Mouse (Mus musculus) c-Kit-negative CD71-positive TER-119-positive erythroid progenitor cells, embryonic 14.5 days (primary cell): Measurements from ENCODE around the gene Disp2.

ENCODE experiments used
- DNase-seq: peaks from one replicate; pipeline ENCODE4 v3.0.0-alpha.2; 2013; ENCODE audit warnings: low read depth, low spot score

Gene Disp2

GRCm38 (mm10) chr2:118786525-118786924, 7.0 kb downstream of the Disp2 start:
- DNase-seq, result no peak

- DNase-seq, result no peak
Observed at GRCm38 (mm10) chr2:118789501-118789900, 10.0 kb downstream of the Disp2 start.

- DNase-seq, result no peak
Observed at GRCm38 (mm10) chr2:118790221-118790550, 10.7 kb downstream of the Disp2 start.

- DNase-seq, result no peak
Observed at GRCm38 (mm10) chr2:118790551-118791525, 11.3 kb downstream of the Disp2 start.

- no peak for DNase-seq
Observed at GRCm38 (mm10) chr2:118791591-118792258, 12.2 kb downstream of the Disp2 start.

- DNase-seq, result no peak
Observed at GRCm38 (mm10) chr2:118792259-118792613, 12.7 kb downstream of the Disp2 start.

GRCm38 (mm10) chr2:118793636-118794035, 14.1 kb downstream of the Disp2 start:
- DNase-seq, result no peak

GRCm38 (mm10) chr2:118802542-118803118, 23.1 kb downstream of the Disp2 start:
- peak; percentile 47 for DNase-seq

- DNase-seq, result no peak
Observed at GRCm38 (mm10) chr2:118804474-118804873, 25.0 kb downstream of the Disp2 start.

GRCm38 (mm10) chr2:118805137-118805536, 25.6 kb downstream of the Disp2 start:
- DNase-seq, result no peak

- no peak for DNase-seq
Observed at GRCm38 (mm10) chr2:118805756-118806155, 26.2 kb downstream of the Disp2 start.

GRCm38 (mm10) chr2:118806860-118807259, 27.3 kb downstream of the Disp2 start:
- no peak for DNase-seq

GRCm38 (mm10) chr2:118810861-118811260, 31.3 kb downstream of the Disp2 start:
- DNase-seq, result no peak

GRCm38 (mm10) chr2:118812724-118813123, 33.2 kb downstream of the Disp2 start:
- DNase-seq, result no peak

- peak; percentile 80 for DNase-seq
Observed at GRCm38 (mm10) chr2:118813981-118814836, 34.7 kb downstream of the Disp2 start, which contains the start of gene Knstrn. Gene Knstrn, plus strand, starts transcription at chr2:118814003.

GRCm38 (mm10) chr2:118822800-118823199, 43.3 kb downstream of the Disp2 start:
- DNase-seq, result no peak

- no peak for DNase-seq
Observed at GRCm38 (mm10) chr2:118824396-118824795, 44.9 kb downstream of the Disp2 start.

- DNase-seq, result no peak
Observed at GRCm38 (mm10) chr2:118829096-118829495, 49.6 kb downstream of the Disp2 start.

- no peak for DNase-seq
Observed at GRCm38 (mm10) chr2:118834061-118834460, 54.5 kb downstream of the Disp2 start.

GRCm38 (mm10) chr2:118835115-118835514, 55.6 kb downstream of the Disp2 start:
- no peak for DNase-seq

- DNase-seq, result no peak
Observed at GRCm38 (mm10) chr2:118838330-118838729, 58.8 kb downstream of the Disp2 start.
